Comparison of ENCODE assay signal across 27 mouse cellular contexts in the genomic region with DNA sequence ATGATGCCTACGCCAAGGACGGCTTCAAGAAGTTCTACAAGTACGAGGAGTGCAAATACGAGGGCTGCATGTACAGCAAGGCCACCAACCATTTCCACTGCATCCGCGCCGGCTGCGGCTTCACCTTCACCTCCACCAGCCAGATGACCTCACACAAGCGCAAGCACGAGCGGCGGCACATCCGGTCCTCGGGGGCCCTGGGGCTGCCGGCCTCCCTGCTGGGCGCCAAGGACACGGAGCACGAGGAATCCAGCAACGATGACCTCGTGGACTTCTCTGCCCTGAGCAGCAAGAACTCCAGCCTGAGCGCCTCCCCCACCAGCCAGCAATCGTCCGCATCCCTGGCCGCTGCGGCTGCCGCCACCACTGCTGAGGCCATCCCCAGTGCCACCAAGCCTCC.
A peak's percentile ranks its signal among the peaks of the same experiment; 100 is the strongest.
DNase-seq lines count a peak whose midpoint lies in the region; ATAC-seq lines count a peak whose summit lies in the region.
"Had no signal": no experiment of that assay in that cellular context is flagged by ENCODE, and none has a peak within 500 bp of the region (broad histone marks: within the 10 kb centered on the region; RNA-seq: fewer than 3 reads in every experiment).

No protein-coding gene starts in this region.

- no peak overlapping the region for H3K4me2 ChIP-seq in forebrain, embryonic 14.5 days (ENCODE audit: low read length)
- no peak overlapping the region for H3K4me2 ChIP-seq in midbrain, embryonic 14.5 days (ENCODE audit: low read length)
- H3K4me2 ChIP-seq: forebrain, embryonic 12.5 days; heart, embryonic 15.5 days; hindbrain, embryonic 14.5 days; limb, embryonic 12.5 days; liver, embryonic 15.5 days; lung, embryonic 14.5 days had no signal

- H3K9me3 ChIP-seq in forebrain, embryonic 10.5 days, result no peaks in the 10 kb centered on the region
- H3K9me3 ChIP-seq in forebrain, embryonic 14.5 days (replicated peaks; ENCODE audit: control insufficient read depth, low read length), result no peaks in the 10 kb centered on the region
- H3K9me3 ChIP-seq in midbrain, embryonic 10.5 days (replicated peaks), result no peaks in the 10 kb centered on the region
- no peaks in the 10 kb centered on the region for H3K9me3 ChIP-seq in midbrain, embryonic 14.5 days (ENCODE audit: control insufficient read depth, low read length)
- H3K9me3 ChIP-seq in embryonic facial prominence, embryonic 10.5 days, result no peaks in the 10 kb centered on the region
- H3K9me3 ChIP-seq: forebrain, embryonic 12.5 days; heart, embryonic 15.5 days; limb, embryonic 12.5 days; liver, embryonic 15.5 days had no signal

- H3K4me1 ChIP-seq in forebrain, embryonic 10.5 days, result peaks cover 63% of the 10 kb centered on the region
- peaks cover 15% of the 10 kb centered on the region for H3K4me1 ChIP-seq in forebrain, embryonic 14.5 days (ENCODE audit: control insufficient read depth, insufficient read depth, low read length)
- H3K4me1 ChIP-seq in midbrain, embryonic 10.5 days, result peaks cover 68% of the 10 kb centered on the region
- peaks cover 33% of the 10 kb centered on the region for H3K4me1 ChIP-seq in midbrain, embryonic 14.5 days (ENCODE audit: control insufficient read depth, insufficient read depth, low read length)
- H3K4me1 ChIP-seq in embryonic facial prominence, embryonic 10.5 days, result peaks cover 75% of the 10 kb centered on the region

- no peak overlapping the region for H3K4me3 ChIP-seq in forebrain, embryonic 10.5 days
- no peak overlapping the region for H3K4me3 ChIP-seq in forebrain, embryonic 14.5 days (ENCODE audit: low read depth, low read length)
- no peak overlapping the region for H3K4me3 ChIP-seq in midbrain, embryonic 10.5 days
- no peak overlapping the region for H3K4me3 ChIP-seq in midbrain, embryonic 14.5 days (replicated peaks; ENCODE audit: low read depth, low read length)
- no peak overlapping the region for H3K4me3 ChIP-seq in embryonic facial prominence, embryonic 10.5 days
- H3K4me3 ChIP-seq: erythroblast, embryonic 14.5 days; forebrain, embryonic 12.5 days; heart, embryonic 15.5 days; limb, embryonic 12.5 days; liver, embryonic 15.5 days had no signal

- peaks cover 41% of the 10 kb centered on the region for H3K36me3 ChIP-seq in forebrain, embryonic 10.5 days (replicated peaks)
- no peaks in the 10 kb centered on the region for H3K36me3 ChIP-seq in forebrain, embryonic 14.5 days (ENCODE audit: control insufficient read depth, insufficient read depth, low read length)
- H3K36me3 ChIP-seq in midbrain, embryonic 10.5 days, result peaks cover 25% of the 10 kb centered on the region
- no peaks in the 10 kb centered on the region for H3K36me3 ChIP-seq in midbrain, embryonic 14.5 days (ENCODE audit: control insufficient read depth, insufficient read depth, low read length)
- H3K36me3 ChIP-seq in embryonic facial prominence, embryonic 10.5 days (replicated peaks), result 0 out of 2 replicates have a peak, but pooled peaks cover 11% of the 10 kb centered on the region
- H3K36me3 ChIP-seq: liver, embryonic 15.5 days had no signal

- H3K27me3 ChIP-seq in forebrain, embryonic 10.5 days (ENCODE audit: poor library complexity, severe bottlenecking), result peaks cover 91% of the 10 kb centered on the region
- 0 out of 2 replicates have a peak, but pooled peaks cover 6% of the 10 kb centered on the region for H3K27me3 ChIP-seq in forebrain, embryonic 14.5 days (replicated peaks; ENCODE audit: control insufficient read depth, insufficient read depth, low read length)
- H3K27me3 ChIP-seq in midbrain, embryonic 10.5 days (ENCODE audit: low read depth, poor library complexity, severe bottlenecking), result peaks cover 98% of the 10 kb centered on the region
- H3K27me3 ChIP-seq in midbrain, embryonic 14.5 days (ENCODE audit: control insufficient read depth, insufficient read depth, low read length), result peaks cover 23% of the 10 kb centered on the region; the same call in 1 of the 2 replicates
- H3K27me3 ChIP-seq in embryonic facial prominence, embryonic 10.5 days (replicated peaks; ENCODE audit: low read depth, poor library complexity, severe bottlenecking), result peaks cover 97% of the 10 kb centered on the region
- H3K27me3 ChIP-seq: heart, embryonic 15.5 days; liver, embryonic 15.5 days had no signal

- DNase-seq in forebrain, embryonic 10.5 days (ENCODE audit: extremely low spot score, low spot score), result no peak
- DNase-seq in forebrain, embryonic 14.5 days (ENCODE audit: low spot score), result no peak
- DNase-seq in midbrain, embryonic 10.5 days (ENCODE audit: low spot score), result no peak
- no peak for DNase-seq in midbrain, embryonic 14.5 days
- peak; percentile 66 for DNase-seq in adrenal gland, postnatal 10 days
- no peak for DNase-seq in embryonic facial prominence, embryonic 10.5 days (ENCODE audit: low spot score)
- no peak for DNase-seq in urinary bladder, adult 2 months (ENCODE audit: low spot score)
- no peak for DNase-seq in gastrocnemius, postnatal 36 days
- DNase-seq: cerebellum, adult 11-12 months; cerebellum, postnatal 10 days; gastrocnemius, postnatal 14 days; heart, adult 11 months; heart, postnatal 36 days; kidney, adult 11 months; kidney, postnatal 14 days; layer of hippocampus, adult 9-11 months; lung, embryonic 14.5 days; lung, postnatal 14 days; spleen, adult 18-20 months; thymus, postnatal 14 days had no signal

- 90% methylated on average over 26 of the region's 26 CpGs for WGBS in forebrain, embryonic 10.5 days
- WGBS in forebrain, embryonic 14.5 days, result 86% methylated on average over 26 of the region's 26 CpGs
- 91% methylated on average over 26 of the region's 26 CpGs for WGBS in midbrain, embryonic 10.5 days
- 87% methylated on average over 26 of the region's 26 CpGs for WGBS in midbrain, embryonic 14.5 days
- 85% methylated on average over 26 of the region's 26 CpGs for WGBS in embryonic facial prominence, embryonic 10.5 days

- intact Hi-C loops in gastrocnemius, postnatal 36 days (cut with DNase I), result no loop called here

- H3K27ac ChIP-seq in forebrain, embryonic 10.5 days, result peak overlapping the region; percentile 78
- H3K27ac ChIP-seq in forebrain, embryonic 14.5 days (ENCODE audit: low read depth, low read length), result no peak overlapping the region
- peak overlapping the region; percentile 79 for H3K27ac ChIP-seq in midbrain, embryonic 10.5 days (replicated peaks)
- no peak overlapping the region for H3K27ac ChIP-seq in midbrain, embryonic 14.5 days (replicated peaks; ENCODE audit: low read depth, low read length)
- H3K27ac ChIP-seq in embryonic facial prominence, embryonic 10.5 days (replicated peaks), result 0 out of 2 replicates have a peak overlapping the region, but pooled peaks have one; percentile 20
- H3K27ac ChIP-seq: forebrain, embryonic 12.5 days; heart, embryonic 15.5 days; hindbrain, embryonic 14.5 days; limb, embryonic 12.5 days; liver, embryonic 15.5 days had no signal

- no peak overlapping the region for H3K9ac ChIP-seq in forebrain, embryonic 14.5 days (ENCODE audit: low read length)
- no peak overlapping the region for H3K9ac ChIP-seq in midbrain, embryonic 14.5 days (replicated peaks; ENCODE audit: low read length)
- H3K9ac ChIP-seq: forebrain, embryonic 12.5 days; heart, embryonic 15.5 days; hindbrain, embryonic 14.5 days; limb, embryonic 12.5 days; liver, embryonic 15.5 days; lung, embryonic 14.5 days had no signal

- ATAC-seq in forebrain, embryonic 14.5 days, result no peak
- no peak for ATAC-seq in midbrain, embryonic 14.5 days (ENCODE audit: low FRiP score, low TSS enrichment)
- ATAC-seq: midbrain, embryonic 16.5 days had no signal

Comparison
In these comparisons a context has a peak if more than half of its experiments do, and no peak if none do; other contexts are left out.
1. H3K27ac ChIP-seq: peak in forebrain, embryonic 10.5 days (single experiment), midbrain, embryonic 10.5 days (single experiment) and embryonic facial prominence, embryonic 10.5 days (single experiment); none in forebrain, embryonic 14.5 days (single experiment) and midbrain, embryonic 14.5 days (single experiment).